Mouse (Mus musculus) CH12.LX (cell line): ENCODE data around the gene Pdzrn4.

Experiments
- MAZ ChIP-seq: IDR thresholded peaks from 2 replicates; pipeline ENCODE4 v1.6.1; 2012; ENCODE audit warnings: low read depth, mild to moderate bottlenecking, inconsistent platforms, low read length, improper control_type of control experiment, moderate library complexity
- MXI1 ChIP-seq: IDR thresholded peaks from 2 replicates; pipeline ENCODE4 v1.6.1; 2011; ENCODE audit warnings: mild to moderate bottlenecking, low read depth, low read length, improper control_type of control experiment
- POLR2A ChIP-seq: IDR thresholded peaks from 2 replicates; pipeline ENCODE4 v1.6.1; 2011; ENCODE audit warnings: low read depth, mild to moderate bottlenecking, improper control_type of control experiment, low read length

GRCm38 (mm10) chr15:92502797-92503196 is 106.1 kb downstream of the Pdzrn4 start:
- TF ChIP-seq MXI1, result no peak
- TF ChIP-seq POLR2A, result no peak
- no peak for TF ChIP-seq MAZ
